Comparison of ENCODE assay signal across 12 mouse cellular contexts in the genomic region with DNA sequence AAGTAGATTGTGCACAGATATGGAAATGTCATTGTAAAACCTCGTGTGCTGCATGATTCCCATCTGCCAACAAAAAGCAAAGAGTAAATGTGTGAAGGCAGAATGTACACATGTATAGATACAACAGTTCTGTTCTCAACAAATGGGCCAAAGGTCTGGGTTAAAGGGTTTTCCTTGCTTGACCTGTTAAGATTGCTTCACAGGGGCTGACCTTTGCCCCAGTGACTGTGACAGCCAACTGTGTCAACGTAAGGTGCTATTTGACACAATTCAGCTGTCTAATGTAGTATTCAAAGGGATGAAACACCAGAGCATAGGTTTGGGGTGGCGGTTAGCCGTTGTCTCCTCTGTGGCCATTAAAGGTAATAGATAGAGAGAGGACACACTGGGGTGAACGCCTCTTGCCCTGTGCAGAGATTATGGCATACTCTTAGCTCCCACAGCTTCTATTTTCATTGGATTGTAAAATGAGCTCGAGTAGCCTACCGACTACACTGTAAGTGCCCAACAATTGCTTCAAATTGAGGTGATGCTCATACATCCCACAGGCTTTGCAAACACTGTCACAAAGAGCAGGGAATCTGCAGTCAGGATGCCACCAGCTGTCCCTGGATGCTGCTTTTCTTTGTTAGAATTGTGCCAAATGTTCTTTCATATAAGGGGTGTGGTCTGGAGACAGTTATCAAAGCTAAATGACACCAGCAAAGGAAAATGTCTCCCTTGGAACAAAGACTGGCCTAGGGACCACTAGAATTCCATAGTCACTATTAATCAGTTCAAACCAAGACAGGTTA.
DNase-seq lines count a peak whose midpoint lies in the region; ATAC-seq and TF ChIP-seq lines count a peak whose summit lies in the region.
"Had no signal": no experiment of that assay in that cellular context is flagged by ENCODE, and none has a peak within 500 bp of the region (broad histone marks: within the 10 kb centered on the region; RNA-seq: fewer than 3 reads in every experiment).

No protein-coding gene starts in this region.

- no peaks in the 10 kb centered on the region for H3K27me3 ChIP-seq in hindbrain, embryonic 14.5 days (ENCODE audit: control insufficient read depth, insufficient read depth, low read length)
- H3K27me3 ChIP-seq: heart, embryonic 12.5 days; limb, embryonic 13.5 days; midbrain, embryonic 12.5 days had no signal

- no peak overlapping the region for H3K4me2 ChIP-seq in hindbrain, embryonic 14.5 days (replicated peaks)
- H3K4me2 ChIP-seq: heart, embryonic 12.5 days; limb, embryonic 13.5 days; midbrain, embryonic 12.5 days had no signal

- WGBS in hindbrain, embryonic 14.5 days: 48% methylated on average over 7 of the region's 7 CpGs

- peak; percentile 17 for DNase-seq in kidney, adult 9 months
- DNase-seq in kidney, postnatal 4 days: no peak
- DNase-seq in adrenal gland, postnatal 25 days: peak; percentile 26
- no peak for DNase-seq in hindbrain, embryonic 14.5 days (ENCODE audit: low spot score)
- no peak for DNase-seq in cerebellum, adult 18-20 months
- DNase-seq in frontal cortex, postnatal 14 days (ENCODE audit: low spot score in 2 of 2): no peak
- DNase-seq: right cerebral cortex, postnatal 25 days had no signal

- ATAC-seq in hindbrain, embryonic 14.5 days (ENCODE audit: low FRiP score): no peak
- ATAC-seq: inflammation-experienced regulatory T-cells, adult 6 months had no signal

- no peak for TF ChIP-seq CTCF in bone marrow macrophage, adult 2 months (IDR thresholded peaks at IDR 0.05; ENCODE audit: low read depth, low read length)

- peak overlapping the region; percentile 71 for H3K27ac ChIP-seq in bone marrow macrophage, adult 2 months (ENCODE audit: insufficient read depth, low read depth, low read length)
- H3K27ac ChIP-seq in hindbrain, embryonic 14.5 days: peak overlapping the region; percentile 83
- H3K27ac ChIP-seq: limb, embryonic 13.5 days; midbrain, embryonic 12.5 days had no signal

- TF ChIP-seq POLR2A in bone marrow macrophage, adult 2 months (IDR thresholded peaks at IDR 0.05; ENCODE audit: borderline replicate concordance, low read depth, low read length): no peak

- H3K9me3 ChIP-seq in hindbrain, embryonic 14.5 days (ENCODE audit: control insufficient read depth, low read length): no peaks in the 10 kb centered on the region
- H3K9me3 ChIP-seq: heart, embryonic 12.5 days; limb, embryonic 13.5 days; midbrain, embryonic 12.5 days had no signal

- H3K4me3 ChIP-seq in bone marrow macrophage, adult 2 months (ENCODE audit: insufficient read depth, low read length): no peak overlapping the region
- no peak overlapping the region for H3K4me3 ChIP-seq in hindbrain, embryonic 14.5 days (replicated peaks; ENCODE audit: low read length)
- H3K4me3 ChIP-seq: heart, embryonic 12.5 days; limb, embryonic 13.5 days; midbrain, embryonic 12.5 days had no signal

- H3K9ac ChIP-seq in hindbrain, embryonic 14.5 days: no peak overlapping the region; the same call in 1 of the 2 replicates
- H3K9ac ChIP-seq: heart, embryonic 12.5 days; limb, embryonic 13.5 days; midbrain, embryonic 12.5 days had no signal

- peaks cover 21% of the 10 kb centered on the region for H3K4me1 ChIP-seq in bone marrow macrophage, adult 2 months (ENCODE audit: control insufficient read depth, insufficient read depth, low read length)
- peaks cover 11% of the 10 kb centered on the region for H3K4me1 ChIP-seq in hindbrain, embryonic 14.5 days (replicated peaks; ENCODE audit: control insufficient read depth, insufficient read depth, low read length)
- H3K4me1 ChIP-seq: heart, embryonic 12.5 days; limb, embryonic 13.5 days; midbrain, embryonic 12.5 days had no signal

- no peaks in the 10 kb centered on the region for H3K36me3 ChIP-seq in hindbrain, embryonic 14.5 days (replicated peaks; ENCODE audit: control insufficient read depth, insufficient read depth)
- H3K36me3 ChIP-seq: heart, embryonic 12.5 days; limb, embryonic 13.5 days; midbrain, embryonic 12.5 days had no signal

Comparison
In these comparisons a context has a peak if more than half of its experiments do, and no peak if none do; other contexts are left out.
1. DNase-seq: peak in kidney, adult 9 months (single experiment) and adrenal gland, postnatal 25 days (single experiment); none in kidney, postnatal 4 days (0 of 2), hindbrain, embryonic 14.5 days (single experiment), cerebellum, adult 18-20 months (0 of 2) and frontal cortex, postnatal 14 days (0 of 2).